ENCODE assay signal across 2 mouse cellular contexts in the genomic region with DNA sequence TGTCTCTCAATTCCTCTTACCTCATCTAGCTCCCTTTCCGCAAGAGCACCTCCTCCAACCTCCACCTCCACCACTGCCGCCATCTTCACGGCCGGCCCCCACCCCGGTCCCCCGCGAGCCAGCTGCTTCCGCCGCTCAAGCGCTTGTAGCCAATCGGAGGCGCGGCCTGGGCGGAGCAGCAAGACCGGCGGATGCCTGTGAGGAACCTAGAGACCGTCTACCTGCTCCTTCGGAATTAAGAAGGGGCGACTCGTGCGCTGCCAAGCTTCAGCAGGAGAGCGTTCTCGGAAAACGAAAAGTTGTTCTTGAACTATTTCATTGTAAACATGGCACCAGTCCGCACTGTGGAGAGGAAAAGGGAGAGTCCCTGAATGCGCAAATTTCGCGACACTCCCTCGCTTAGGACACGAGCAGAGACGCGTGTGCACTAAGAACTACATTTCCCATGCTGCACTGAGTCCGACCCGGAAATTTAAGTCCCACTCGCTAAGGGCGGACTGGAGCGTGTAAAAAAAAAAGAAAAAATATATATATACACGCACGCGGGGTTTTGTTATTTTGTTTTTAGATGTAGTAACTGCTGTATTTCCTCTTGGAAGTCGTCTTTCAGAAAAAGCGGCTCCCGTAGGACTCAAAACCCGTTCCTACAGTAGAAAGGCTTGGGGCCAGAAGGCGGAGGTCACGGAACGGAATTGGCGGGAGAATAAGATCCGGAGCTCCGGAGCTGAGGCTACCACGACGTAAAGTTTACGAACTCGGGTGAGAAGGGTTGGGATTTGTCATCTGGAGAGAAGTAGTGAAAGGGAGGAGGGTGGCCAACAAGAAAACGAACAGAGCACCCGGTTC.
A peak's percentile ranks its signal among the peaks of the same experiment; 100 is the strongest.
TF ChIP-seq lines count a peak whose summit lies in the region.

A gene (minus strand): TSS at position 424 of the 846 bp plus-strand sequence.
A gene (plus strand): TSS at position 466 of the 846 bp plus-strand sequence.
A gene (plus strand): TSS at position 668 of the 846 bp plus-strand sequence.

TF ChIP-seq in C2C12, 6 proteins besides CTCF, POLR2A, EP300 and RAD21:
- peak; percentile 27 for TF ChIP-seq MAX (IDR thresholded peaks at IDR 0.05)
- no peak for TF ChIP-seq USF1 (IDR thresholded peaks at IDR 0.05; ENCODE audit: low read depth)
- TF ChIP-seq MYOD1 (IDR thresholded peaks at IDR 0.05; ENCODE audit: control insufficient read depth, insufficient read length, low read depth): peak; percentile 83

TF ChIP-seq in myocyte, 11 proteins besides CTCF, POLR2A, EP300 and RAD21:
- TF ChIP-seq USF1 (IDR thresholded peaks at IDR 0.05; ENCODE audit: low read depth) (no peak), MAX (IDR thresholded peaks at IDR 0.05; ENCODE audit: low read depth) (no peak), TCF3 (IDR thresholded peaks at IDR 0.05; ENCODE audit: insufficient read length, low read depth) (peak; percentile 72), REST (IDR thresholded peaks at IDR 0.05; ENCODE audit: insufficient read depth, insufficient read length) (no peak), POLR2AphosphoS2 (IDR thresholded peaks at IDR 0.05; ENCODE audit: insufficient read length, low read depth) (peak; percentile 58), TCF12 (IDR thresholded peaks at IDR 0.05; ENCODE audit: insufficient read depth, poor library complexity, severe bottlenecking) (peak; percentile 56), CEBPB (IDR thresholded peaks at IDR 0.05; ENCODE audit: insufficient read depth, poor library complexity, severe bottlenecking) (no peak), MYOG (IDR thresholded peaks at IDR 0.05; ENCODE audit: control insufficient read depth in 1 of 3, insufficient read depth in 1 of 3, insufficient read length in 2 of 3, low read depth in 2 of 3) (peak; percentile 3 to 88 (median 68)), E2F4 (IDR thresholded peaks at IDR 0.05; ENCODE audit: insufficient read depth) (peak; percentile 56), MYOD1 (IDR thresholded peaks at IDR 0.05; ENCODE audit: control insufficient read depth in 1 of 3, insufficient read length in 2 of 3, low read depth in 2 of 3) (peak in 2 of 3 experiments; percentile 98)
